Mouse (Mus musculus) retina, embryonic 14.5 days (tissue): Measurements from ENCODE around the gene Gm4763.
A peak's percentile ranks its signal among the peaks of the same experiment; 100 is the strongest.
"Not testable (repeated sequence)": the region's sequence is repeated elsewhere in the genome, so short reads cannot be mapped to it uniquely, and the experiment has no call there.

Experiments used
- DNase-seq: peaks from one replicate; pipeline ENCODE4 v3.0.0-alpha.2; 2015; ENCODE audit warnings: low spot score

Gm4763 gene

GRCm38 (mm10) chr7:24726808-24727207 is at the start of gene Gm4763:
Gene Gm4763 (minus strand): TSS chr7:24726908.
- DNase-seq: not testable (repeated sequence)

GRCm38 (mm10) chr7:24776145-24776544 is 49.4 kb upstream of the Gm4763 start:
- no peak for DNase-seq

GRCm38 (mm10) chr7:24773942-24774535 is 47.3 kb upstream of the Gm4763 start:
- no peak for DNase-seq

GRCm38 (mm10) chr7:24771361-24771760 is 44.7 kb upstream of the Gm4763 start:
- no peak for DNase-seq

- DNase-seq: no peak
Observed at GRCm38 (mm10) chr7:24762574-24762973, 35.9 kb upstream of the Gm4763 start.

- no peak for DNase-seq
Observed at GRCm38 (mm10) chr7:24761161-24761560, 34.5 kb upstream of the Gm4763 start.

GRCm38 (mm10) chr7:24760211-24760610 is 33.5 kb upstream of the Gm4763 start, which contains the start of gene Cd177:
Gene Cd177 (minus strand): TSS chr7:24760311.
- no peak for DNase-seq

GRCm38 (mm10) chr7:24758520-24758919 is 31.8 kb upstream of the Gm4763 start:
- no peak for DNase-seq

GRCm38 (mm10) chr7:24753476-24753875 is 26.8 kb upstream of the Gm4763 start:
- DNase-seq: no peak

GRCm38 (mm10) chr7:24751610-24752009 is 24.9 kb upstream of the Gm4763 start:
- DNase-seq: no peak

GRCm38 (mm10) chr7:24750695-24751094 is 24.0 kb upstream of the Gm4763 start:
- no peak for DNase-seq

GRCm38 (mm10) chr7:24735970-24736670 is 9.4 kb upstream of the Gm4763 start:
- peak; percentile 79 for DNase-seq

GRCm38 (mm10) chr7:24715039-24715438 is 11.7 kb downstream of the Gm4763 start:
- DNase-seq: no peak

GRCm38 (mm10) chr7:24708832-24709292 is 17.8 kb downstream of the Gm4763 start, which contains the start of gene BC049730:
Gene BC049730 (plus strand): TSS chr7:24709242.
- no peak for DNase-seq

- not testable (repeated sequence) for DNase-seq
Observed at GRCm38 (mm10) chr7:24702841-24703240, 23.9 kb downstream of the Gm4763 start.

- not testable (repeated sequence) for DNase-seq
Observed at GRCm38 (mm10) chr7:24697891-24698290, 28.8 kb downstream of the Gm4763 start.

GRCm38 (mm10) chr7:24692693-24693092 is 34.0 kb downstream of the Gm4763 start:
- DNase-seq: not testable (repeated sequence)

- not testable (repeated sequence) for DNase-seq
Observed at GRCm38 (mm10) chr7:24687519-24687918, 39.2 kb downstream of the Gm4763 start.

GRCm38 (mm10) chr7:24684121-24684520 is 42.6 kb downstream of the Gm4763 start:
- DNase-seq: peak; percentile 1

GRCm38 (mm10) chr7:24676575-24676974 is 50.1 kb downstream of the Gm4763 start, which contains the start of gene Tex101:
Gene Tex101 (minus strand): TSS chr7:24676675.
- DNase-seq: no peak

- no peak for DNase-seq
Observed at GRCm38 (mm10) chr7:24671944-24672439, 54.7 kb downstream of the Gm4763 start.
